Mouse (Mus musculus): ENCODE data around the gene Anks3. TPM values are rescaled to one million over a fixed set of nuclear protein-coding genes. Genes with fewer than 3 reads are reported as not detected.

The Anks3 gene
- polyA plus RNA-seq, 3 experiments from 2014 or later: 24.4 to 60.3 (median 46.9) TPM

DNA sequence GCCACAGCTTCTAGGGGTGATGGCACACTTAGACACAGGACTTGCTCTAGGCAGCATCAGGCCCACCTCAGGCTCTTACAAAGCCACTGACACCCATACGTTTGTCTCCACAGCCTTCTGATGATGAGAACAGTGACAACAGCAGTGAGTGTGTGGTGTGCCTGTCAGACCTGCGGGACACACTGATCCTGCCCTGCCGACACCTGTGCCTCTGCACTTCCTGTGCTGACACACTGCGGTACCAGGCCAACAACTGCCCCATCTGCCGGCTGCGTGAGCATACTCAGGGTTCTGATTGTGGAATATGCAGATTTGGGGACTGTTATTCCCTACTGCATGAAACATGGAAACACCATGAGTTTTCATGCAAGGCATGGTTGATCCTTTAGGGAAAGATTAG, 41.5 kb downstream of the Anks3 start:
- ATAC-seq: no peak

DNA sequence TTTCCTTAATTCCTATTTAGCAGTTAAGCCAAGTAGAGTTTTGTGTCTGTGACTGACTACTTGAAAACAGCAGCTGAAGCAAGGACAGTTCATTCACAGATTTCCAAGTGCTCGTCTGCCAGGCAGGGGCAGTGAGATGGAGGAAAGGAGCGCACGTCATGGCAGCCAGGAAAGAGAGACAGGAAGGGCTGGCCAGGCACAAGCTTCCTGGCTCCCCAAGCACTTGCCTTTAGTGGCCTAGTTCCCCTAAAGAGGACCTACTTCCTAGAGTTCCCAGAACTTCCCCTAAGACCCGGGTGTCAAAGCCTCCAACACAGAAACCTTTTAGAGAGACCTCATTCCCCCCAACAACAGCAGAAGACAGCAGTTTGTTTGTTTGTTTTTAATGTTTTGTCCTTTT, 43.4 kb downstream of the Anks3 start:
- ATAC-seq: no peak

DNA sequence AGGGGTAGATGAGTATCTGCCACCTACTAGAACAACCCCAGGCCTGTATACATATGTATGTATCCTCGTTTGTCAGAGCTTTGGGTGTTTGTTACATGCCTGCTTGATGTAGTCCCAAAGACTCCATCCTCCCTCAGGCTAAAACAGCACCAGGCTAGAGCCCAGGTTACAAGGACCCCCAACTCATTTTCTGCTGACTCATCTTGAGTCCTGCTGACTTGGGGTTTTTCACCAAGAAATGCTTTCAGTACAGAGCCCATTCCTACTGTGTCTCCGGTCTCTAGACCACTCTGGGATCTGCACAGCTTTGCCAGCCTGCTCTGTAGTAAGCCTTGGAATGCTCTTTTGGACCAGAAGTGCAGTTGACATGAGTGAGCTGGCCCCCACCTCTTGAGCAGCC, 47.4 kb downstream of the Anks3 start:
- ATAC-seq: no peak

- no peak for ATAC-seq
Measured at GRCm38 (mm10) chr16:4915931-4916330, 48.1 kb downstream of the Anks3 start.

GRCm38 (mm10) chr16:4913783-4914735, 49.9 kb downstream of the Anks3 start:
- peak; percentile 89 for ATAC-seq

GRCm38 (mm10) chr16:4912907-4913782, 50.9 kb downstream of the Anks3 start:
- peak; percentile 36 for ATAC-seq

DNA sequence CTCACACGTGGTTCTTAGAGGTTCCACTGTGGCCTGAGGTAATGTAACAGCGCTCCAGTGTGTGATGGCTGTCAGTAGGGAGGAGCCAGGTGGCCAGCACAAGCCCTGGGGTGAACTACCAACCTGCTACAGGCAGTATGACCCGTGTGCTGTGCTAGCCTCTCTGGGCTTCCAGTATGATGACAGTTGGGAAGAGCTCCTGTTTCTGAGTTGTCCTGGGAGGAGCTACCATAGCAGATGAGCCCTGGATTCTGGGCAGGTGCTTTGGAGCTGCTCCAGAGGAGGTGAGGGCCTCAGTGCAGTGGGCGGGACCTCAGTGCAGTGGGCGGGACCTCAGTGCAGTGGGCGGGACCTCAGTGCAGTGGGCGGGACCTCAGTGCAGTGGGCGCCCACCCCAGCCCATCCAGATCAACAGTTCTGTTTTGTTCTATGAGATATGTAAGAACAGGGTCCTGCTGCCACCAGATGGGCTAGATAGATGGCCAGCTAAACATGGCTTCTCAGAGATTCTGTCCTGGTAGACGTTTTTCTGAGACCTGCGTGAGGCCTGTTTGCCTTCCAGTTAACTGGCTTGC, 51.8 kb downstream of the Anks3 start:
- ATAC-seq: no peak

DNA sequence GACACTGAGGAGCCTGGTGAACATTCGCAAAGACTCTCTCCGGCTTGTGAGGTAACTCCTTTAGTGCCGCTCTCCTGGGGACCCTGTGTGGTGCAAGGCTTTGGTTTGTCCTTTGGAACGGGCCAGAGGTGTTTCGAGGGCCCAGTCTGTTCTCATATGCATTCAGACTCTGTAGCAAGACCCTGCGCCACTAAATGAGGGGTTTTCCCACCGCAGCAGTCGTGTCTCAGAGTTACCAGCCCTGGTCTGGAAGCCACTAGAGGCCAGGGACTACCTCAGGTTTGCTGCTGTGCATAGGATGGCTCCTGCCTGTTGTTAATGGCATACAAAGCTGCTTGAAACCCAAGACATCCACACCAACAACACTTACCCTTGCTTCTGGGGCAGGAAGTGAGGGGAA, 53.2 kb downstream of the Anks3 start:
- no peak for ATAC-seq

DNA sequence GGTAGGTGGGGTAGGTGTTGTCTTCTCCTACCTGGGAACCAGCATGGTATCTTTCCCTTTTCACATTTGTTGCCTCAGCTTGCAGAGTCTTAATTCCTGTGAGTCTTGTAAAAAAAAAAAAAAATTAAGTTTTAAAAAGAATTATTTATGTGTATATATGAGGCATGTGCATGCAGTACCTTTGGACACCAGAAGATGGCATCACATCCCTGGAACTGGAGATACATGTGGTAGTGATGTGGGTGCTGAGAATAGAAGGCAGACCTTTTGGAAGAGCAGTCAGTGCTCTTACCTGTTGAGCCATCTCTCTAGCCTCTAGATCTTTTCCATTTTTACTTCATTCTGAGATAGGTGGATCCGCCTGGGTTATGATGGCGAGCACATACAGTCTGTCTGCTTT, 54.3 kb downstream of the Anks3 start:
- ATAC-seq: no peak

DNA sequence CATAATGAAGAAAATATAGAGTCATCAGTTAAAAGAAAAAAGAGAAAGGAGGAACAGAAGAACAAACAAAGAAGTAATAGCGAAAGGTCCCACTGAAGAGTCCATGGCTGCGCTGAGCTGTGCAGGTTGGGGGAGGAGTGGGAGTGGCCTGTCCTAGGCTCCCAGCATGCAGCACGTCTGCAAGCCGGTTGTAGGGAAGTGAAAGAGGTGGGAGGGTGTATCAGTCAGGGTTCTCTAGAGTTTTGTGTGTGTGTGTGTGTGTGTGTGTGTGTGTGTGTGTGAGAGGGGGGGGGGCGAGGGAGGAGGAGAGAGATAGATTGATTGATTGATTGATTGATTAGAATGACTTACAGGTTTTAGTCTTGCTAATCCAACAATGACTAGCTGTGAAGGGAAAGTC, 56.0 kb downstream of the Anks3 start:
- ATAC-seq: peak; percentile 71

- ATAC-seq: no peak
Measured at GRCm38 (mm10) chr16:4907386-4907785, 56.6 kb downstream of the Anks3 start.

DNA sequence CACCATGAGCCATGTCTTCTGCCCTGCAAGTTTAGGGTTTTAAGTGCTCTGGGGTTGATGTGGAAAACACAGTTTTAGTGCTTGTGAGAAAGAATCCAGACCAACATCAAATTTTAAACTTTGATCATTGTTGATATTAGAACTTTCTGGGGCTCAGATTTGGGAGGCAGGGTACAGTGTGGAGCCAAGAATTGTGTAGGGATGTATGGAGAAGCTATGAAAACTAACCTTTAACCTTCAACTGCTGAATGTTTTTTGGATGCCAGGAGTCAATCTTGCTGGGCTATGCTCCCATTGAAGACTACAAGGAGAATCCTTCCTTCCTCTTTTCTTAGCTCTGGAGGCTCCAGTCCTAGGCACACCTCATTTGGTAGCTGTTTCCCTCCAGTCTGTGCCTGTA, 57.4 kb downstream of the Anks3 start:
- ATAC-seq: no peak

- no peak for ATAC-seq
Measured at GRCm38 (mm10) chr16:4905591-4905990, 58.4 kb downstream of the Anks3 start.

DNA sequence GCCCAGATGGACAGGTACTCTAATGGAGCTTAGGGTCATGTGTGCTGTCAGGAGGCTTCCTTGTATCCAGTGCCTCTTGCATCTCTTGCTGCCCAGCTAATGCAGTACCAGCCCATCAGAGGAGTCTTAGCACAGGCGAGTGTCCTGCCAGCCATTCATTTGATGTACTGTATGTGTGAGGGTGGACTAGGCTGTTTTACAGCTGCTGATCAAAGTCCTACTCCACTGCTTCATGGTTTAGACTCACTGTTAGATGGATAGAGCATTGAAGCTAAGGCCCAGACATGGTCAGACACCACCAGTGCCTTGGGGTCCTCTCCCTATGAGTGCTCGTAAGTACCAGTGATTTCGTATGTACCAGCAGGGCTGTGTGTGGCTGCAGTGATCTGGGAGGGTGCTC, 59.1 kb downstream of the Anks3 start:
- ATAC-seq: no peak

GRCm38 (mm10) chr16:4903491-4904102, 60.4 kb downstream of the Anks3 start:
- no peak for ATAC-seq

DNA sequence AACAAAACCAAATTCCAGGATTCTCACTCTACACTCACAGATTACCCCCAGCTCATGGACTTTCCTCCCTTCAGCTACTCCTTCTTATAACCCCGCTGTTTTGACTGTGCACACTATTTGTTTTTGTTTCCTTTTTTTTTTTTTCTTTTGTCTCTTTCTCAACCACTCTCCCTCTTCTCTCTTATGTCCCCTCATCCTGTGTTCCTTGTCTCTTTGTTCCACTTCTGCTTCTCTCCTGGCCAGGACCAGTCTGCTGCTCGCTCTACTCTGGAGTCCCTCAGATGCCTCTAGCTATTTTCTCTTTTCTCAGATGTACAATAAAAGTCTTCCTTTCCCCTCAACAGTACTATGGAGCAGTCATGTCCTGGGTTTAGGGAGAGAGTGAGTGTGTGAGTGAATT, 61.6 kb downstream of the Anks3 start:
- no peak for ATAC-seq

- ATAC-seq: no peak
Measured at GRCm38 (mm10) chr16:4901167-4901566, 62.8 kb downstream of the Anks3 start.

- no peak for ATAC-seq
Measured at GRCm38 (mm10) chr16:4899711-4900110, 64.3 kb downstream of the Anks3 start.

- ATAC-seq: no peak
Measured at GRCm38 (mm10) chr16:4898881-4899280, 65.1 kb downstream of the Anks3 start.

DNA sequence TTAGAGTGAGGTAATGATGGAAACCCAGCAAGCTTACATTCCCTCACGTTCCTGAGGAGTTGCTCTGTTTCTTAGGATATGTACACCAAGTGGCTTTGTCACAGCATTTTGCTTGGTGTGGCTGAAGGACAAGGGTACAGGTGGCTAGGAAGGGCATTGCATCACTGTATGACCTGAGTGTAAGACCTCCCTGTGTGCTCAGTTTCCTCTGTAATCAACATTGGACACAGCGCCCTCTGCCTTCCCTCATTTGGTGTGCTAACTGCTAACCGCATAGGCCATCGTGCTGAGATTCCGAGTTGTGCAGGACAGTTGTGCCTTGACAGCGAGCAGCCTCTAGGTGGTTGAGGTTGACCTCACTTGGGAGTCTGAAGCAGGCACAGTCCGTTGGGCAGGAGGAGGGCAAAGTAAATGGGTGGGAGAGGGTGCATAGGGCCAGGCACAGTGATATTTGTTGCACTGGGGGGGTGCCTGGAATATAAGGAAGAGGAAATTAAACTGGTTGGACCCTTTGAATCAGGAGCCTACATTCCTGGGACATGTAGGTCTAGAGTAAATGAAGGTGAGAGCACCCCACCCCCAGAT, 66.8 kb downstream of the Anks3 start:
- ATAC-seq: no peak

DNA sequence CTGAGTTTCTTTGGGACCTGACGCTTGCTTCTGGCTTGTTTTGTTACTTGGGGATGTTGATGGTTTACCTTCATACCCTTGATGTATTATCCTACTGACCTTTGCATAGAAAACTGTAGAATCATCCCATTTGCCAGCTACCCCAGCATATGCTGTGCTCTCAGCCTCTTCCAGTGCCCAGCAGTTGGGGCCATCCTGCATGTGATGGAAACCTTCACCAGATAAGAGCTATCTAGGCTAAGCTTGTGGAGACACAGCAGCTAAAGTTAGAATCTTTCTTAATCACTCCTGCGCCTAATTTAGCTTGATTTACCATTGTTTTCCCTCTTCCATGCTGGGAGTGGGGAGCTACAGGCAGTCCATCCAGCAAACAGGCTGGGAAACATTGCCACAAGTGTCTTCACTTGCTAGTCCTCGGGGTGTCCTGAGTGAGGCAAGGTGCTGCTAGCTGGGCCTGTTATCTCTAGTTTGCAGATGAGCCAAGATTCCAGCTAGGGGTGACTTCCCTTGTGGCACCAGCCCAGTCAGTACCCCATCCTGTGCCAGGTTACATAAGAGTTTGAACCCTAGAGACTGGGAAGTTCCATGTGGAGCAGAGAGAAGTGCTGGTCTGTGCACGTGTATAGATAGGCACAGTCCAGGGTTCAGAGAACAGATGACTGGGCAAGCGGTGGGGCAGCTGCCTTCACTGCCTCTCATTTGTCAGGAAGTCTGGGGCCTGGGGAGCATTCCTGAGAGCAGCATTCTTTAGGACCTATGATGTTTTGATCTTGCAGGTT, 67.6 kb downstream of the Anks3 start:
- no peak for ATAC-seq
